Mouse (Mus musculus) c-Kit-negative CD71-positive TER-119-positive erythroid progenitor cells, embryonic 14.5 days (primary cell): ENCODE results near the gene Mylk3.

Experiments used
- DNase-seq: peaks from one replicate; pipeline ENCODE4 v3.0.0-alpha.2; 2013; ENCODE audit warnings: low read depth, low spot score

Gene Mylk3

GRCm38 (mm10) chr8:85321981-85322380 is 64.2 kb downstream of the Mylk3 start:
- DNase-seq = no peak

- peak; percentile 62 for DNase-seq
Observed at GRCm38 (mm10) chr8:85318534-85318933, 67.6 kb downstream of the Mylk3 start.

GRCm38 (mm10) chr8:85313036-85313435 is 73.1 kb downstream of the Mylk3 start:
- DNase-seq = no peak

- no peak for DNase-seq
Observed at GRCm38 (mm10) chr8:85311743-85312142, 74.4 kb downstream of the Mylk3 start.

GRCm38 (mm10) chr8:85308564-85308963 is 77.6 kb downstream of the Mylk3 start:
- no peak for DNase-seq

GRCm38 (mm10) chr8:85303531-85303930 is 82.6 kb downstream of the Mylk3 start:
- DNase-seq = no peak

- no peak for DNase-seq
Observed at GRCm38 (mm10) chr8:85302931-85303330, 83.2 kb downstream of the Mylk3 start.

- no peak for DNase-seq
Observed at GRCm38 (mm10) chr8:85301941-85302340, 84.2 kb downstream of the Mylk3 start.

GRCm38 (mm10) chr8:85299434-85300077 is 86.6 kb downstream of the Mylk3 start, which contains the start of the genes Orc6 and Vps35:
TSS of gene Orc6 (plus strand) at chr8:85299632.
TSS of gene Vps35 (minus strand) at chr8:85299802.
- peak; percentile 99 for DNase-seq

- DNase-seq = no peak
Observed at GRCm38 (mm10) chr8:85298600-85299433, 87.3 kb downstream of the Mylk3 start.

- no peak for DNase-seq
Observed at GRCm38 (mm10) chr8:85286846-85287245, 99.3 kb downstream of the Mylk3 start.
